Mouse (Mus musculus) heart, postnatal 36 days (tissue): ENCODE results near the gene 1700021F07Rik. TPM values are rescaled to one million over a fixed set of nuclear protein-coding genes. Genes with fewer than 3 reads are reported as not detected.
A peak's percentile ranks its signal among the peaks of the same experiment; 100 is the strongest.

Experiments used
- DNase-seq, 2 experiments: peaks; one replicate each; pipeline ENCODE4 v3.0.0; 2021 to 2022
- intact Hi-C: fragments of 180-260 bp; cut with DNase I; formaldehyde crosslinking; loops from one replicate; pipeline ENCODE4 v1.15.1; 2025
- total RNA-seq, 2 experiments: library from RNA; stranded (reverse); gene quantifications; 2 replicates each; pipeline ENCODE4 v1.2.3; 2021

The 1700021F07Rik gene
- not detected for total RNA-seq

DNA sequence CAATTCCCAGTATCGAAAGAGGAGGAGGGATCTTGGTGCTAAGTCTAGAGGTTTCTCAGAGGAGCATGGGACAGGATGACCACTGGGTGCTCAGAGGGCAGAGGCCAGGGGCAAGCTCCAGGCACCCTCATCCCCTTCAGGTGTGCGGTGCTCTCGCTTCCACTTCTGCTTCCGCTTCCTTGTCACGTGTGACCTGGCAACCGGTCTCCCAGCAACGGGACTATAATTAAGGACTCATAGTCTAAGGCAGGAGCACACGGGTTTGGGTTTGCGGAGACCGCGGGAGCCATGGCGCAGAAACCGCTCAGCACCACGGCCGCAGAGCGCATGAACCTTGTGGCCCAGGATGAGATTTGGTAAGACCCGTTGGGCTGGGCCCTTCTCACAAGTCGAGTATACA lies at the start of gene 1700021F07Rik:
Gene 1700021F07Rik, plus strand, starts transcription at position 211 of the 400 bp plus-strand sequence.
- no peak for DNase-seq
- intact Hi-C loops: no loop called here

DNA sequence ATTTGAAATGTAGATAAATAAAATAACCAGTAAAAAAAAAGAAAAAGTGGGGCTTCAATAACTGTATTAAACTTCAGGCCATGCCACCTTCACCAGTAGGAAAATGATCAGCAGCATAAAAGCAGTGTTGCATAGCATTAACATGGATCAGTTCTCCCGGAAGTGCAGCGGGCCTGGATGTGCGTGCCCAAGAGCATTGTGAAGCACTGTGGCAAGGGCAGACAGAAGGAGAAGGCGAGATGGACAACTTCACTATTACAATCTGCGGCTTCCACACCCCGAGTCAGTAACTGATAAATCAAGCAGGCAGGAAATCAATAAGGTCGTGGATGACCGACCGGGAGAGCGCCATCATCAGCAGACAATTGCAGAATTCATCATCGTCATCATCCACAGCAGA lies 49.2 kb upstream of the 1700021F07Rik start:
- no peak for DNase-seq
- intact Hi-C loops: no loop called here

DNA sequence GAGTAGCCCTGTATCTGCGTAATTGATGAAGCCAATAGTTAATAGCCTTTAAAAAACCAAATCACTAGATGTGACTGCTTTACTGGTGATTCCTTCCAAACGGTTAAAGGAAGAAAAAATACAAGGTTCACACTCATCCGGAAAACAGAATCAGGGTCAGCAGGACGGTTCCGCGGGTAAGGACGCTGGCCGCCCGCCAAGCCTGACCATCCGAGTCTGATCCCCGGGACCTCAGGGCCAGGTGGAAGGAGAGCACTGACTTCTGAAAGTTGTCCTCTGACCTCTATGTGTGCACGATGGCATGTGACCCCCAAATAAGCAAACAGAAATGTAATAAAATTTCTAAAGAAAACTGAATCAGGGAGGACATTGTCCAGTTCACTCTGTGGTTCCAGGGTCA lies 43.3 kb upstream of the 1700021F07Rik start:
- intact Hi-C loops: no loop called here

DNA sequence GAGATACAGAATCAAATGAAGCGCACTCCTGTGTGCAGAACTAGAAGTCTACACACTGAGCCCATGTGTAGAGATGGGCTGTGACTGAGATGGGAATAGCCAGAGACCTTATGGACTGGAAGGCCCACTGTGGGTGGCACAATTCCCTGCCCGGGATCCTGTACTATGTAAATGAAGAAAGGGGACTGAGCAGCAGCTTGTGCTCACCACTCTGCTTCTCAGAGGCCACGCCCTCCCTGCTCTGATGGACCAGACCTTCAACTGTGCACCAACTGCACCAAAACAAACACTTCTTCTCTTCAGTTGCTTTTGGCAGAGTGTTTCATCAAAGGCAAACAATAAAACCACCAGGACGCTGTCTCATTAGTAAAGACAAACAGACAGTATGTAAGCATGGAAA lies 37.9 kb upstream of the 1700021F07Rik start:
- no peak for DNase-seq
- intact Hi-C loops: no loop called here

More for the DNA sequence above, 43.3 kb upstream of the 1700021F07Rik start:
- DNase-seq: no peak

DNA sequence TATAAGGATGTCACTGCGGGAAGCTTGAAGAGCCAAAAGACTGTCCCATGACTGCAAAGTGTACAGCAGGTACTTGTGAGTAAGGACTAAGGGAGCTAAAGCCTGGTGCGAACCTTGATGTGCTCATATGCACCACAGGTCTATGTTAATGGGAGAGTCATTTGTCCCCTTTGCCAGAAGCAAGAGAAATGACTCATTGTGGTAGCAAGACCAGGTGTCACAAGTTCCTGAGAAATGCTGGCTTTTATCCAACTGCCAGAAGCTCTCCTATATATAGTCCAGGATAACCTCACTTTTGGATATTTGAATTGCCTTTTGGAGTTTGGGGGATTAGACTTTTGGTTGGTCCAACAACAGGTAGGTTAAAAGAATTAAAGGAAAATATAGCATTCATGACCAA lies 22.8 kb upstream of the 1700021F07Rik start:
- intact Hi-C loops: no loop called here

DNA sequence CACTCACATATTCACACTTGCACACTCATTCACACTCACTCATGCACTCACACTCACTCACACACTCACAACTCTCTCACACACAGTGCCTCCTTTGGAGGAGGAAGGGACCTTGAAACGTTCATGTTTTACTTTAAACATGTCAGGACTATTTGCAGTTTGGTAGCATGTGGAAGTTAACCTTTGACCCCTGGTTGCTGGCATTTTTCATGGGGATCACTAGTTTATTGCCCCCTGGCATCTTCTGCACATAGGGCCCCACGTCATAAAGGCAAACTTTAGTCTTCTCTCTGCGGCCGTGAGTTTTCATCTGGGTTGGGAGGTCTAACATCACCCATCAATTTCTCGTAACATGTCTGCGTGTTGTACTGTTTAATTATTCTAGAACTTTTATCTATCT lies 8.4 kb upstream of the 1700021F07Rik start:
- intact Hi-C loops: no loop called here
- DNase-seq: no peak

More for the DNA sequence above, 22.8 kb upstream of the 1700021F07Rik start:
- no peak for DNase-seq

DNA sequence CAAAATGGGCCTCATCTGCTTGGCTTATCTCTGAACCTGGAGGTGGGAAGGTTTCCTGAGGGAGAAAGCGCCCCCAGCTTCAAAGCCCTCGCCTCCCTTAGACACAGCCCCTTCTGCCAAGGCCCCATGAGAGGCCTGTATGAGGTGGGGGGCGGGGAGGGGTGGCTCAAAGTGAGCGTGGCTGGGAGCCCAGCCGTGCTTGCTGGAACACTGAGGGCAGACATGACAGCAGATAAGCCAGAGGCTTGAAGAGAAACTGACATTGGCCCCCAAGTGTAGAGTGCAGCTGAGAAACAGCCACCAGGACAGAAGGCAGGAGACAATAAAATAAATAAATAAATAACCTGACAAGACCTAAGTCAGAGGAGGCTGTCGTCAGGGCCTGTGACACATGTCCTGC lies 7.2 kb upstream of the 1700021F07Rik start:
- no peak for DNase-seq
- intact Hi-C loops: no loop called here

DNA sequence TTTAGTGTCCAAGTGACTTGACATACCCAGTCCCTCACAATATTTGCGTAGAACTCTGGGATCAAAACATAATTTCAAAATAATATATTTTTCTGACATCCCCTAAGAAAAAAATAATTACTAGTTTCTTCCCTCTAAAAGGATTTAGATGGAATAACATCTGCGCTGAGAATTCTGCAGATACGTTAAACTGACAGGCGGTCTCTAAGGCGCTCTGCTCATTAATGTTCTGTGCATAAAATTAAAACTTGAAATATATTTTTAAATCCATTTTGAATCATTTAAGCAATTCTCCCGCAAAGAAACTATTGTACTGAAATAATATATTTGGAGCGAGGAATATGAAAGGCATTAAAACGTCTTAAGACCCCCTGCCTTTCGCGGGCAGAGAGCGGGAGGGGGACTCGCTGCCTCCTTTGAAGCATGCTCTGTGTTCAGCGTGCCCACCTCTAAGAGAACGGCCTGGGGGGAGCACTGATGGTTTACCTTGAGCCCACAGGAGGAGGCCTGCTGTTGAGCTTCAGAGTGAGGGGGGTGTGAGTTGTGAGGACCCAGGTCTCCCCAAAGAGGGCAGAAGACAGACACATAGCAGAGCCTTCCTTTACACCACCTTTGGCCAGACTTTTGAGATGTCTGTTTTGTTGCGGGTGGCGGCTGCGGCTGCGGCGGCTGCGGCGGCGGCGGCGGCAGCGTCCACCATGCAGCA lies 6.1 kb upstream of the 1700021F07Rik start:
- intact Hi-C loops: no loop called here
- DNase-seq: no peak

DNA sequence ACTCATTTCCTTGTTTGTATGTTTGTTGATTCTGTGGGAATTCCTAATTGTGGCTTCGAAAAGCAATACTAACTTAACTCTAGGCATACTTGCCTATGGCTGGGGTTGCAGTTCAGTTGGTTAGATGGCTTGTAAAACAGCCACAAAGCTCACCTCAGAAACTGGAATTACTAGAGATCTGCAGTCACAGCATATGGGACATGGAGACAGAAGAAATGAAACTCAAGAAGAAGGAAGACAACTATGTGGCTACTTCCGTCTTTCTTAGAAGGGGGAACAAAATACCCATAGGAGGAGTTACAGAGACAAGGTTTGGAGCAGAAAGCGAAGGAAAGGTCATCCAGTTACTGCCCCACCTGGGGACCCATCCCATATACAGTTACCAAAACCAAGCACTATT lies 6.1 kb downstream of the 1700021F07Rik start:
- DNase-seq: no peak
- intact Hi-C loops: no loop called here

DNA sequence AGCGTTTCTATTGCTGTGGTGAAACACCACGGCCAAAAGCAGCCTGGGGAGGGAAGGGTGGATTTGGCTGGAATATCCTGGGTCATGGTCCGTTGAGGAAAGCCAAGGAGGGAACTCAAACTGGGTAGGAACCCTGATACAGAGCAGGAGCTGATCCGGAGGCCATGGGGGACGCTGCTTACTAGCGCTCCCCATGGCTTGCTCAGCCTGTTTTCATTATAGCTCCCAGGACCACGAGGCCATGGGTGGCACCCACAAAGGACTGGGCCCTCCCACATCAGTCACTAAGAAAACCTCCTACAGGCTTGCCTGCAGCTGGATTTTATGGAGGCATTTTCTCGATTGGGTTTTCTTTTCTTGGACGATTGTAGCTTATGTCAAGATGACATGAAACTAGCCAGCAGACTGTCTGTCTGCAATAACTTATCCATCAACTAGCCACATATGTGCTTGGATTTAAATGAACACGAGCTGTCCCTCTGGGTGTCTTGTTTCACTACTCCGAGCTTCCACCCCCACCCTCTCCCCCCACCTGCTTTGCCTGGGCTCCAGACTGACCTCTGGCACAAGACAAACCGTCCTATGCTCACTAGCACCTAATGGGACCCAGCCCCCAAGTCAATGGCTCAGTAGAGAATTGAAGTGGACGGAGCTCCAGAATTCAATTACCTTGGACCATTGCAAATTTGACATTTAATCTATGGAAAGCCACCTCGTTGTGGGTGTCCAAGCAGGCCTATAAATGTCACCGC lies 10.5 kb downstream of the 1700021F07Rik start:
- intact Hi-C loops: no loop called here
- DNase-seq: no peak

DNA sequence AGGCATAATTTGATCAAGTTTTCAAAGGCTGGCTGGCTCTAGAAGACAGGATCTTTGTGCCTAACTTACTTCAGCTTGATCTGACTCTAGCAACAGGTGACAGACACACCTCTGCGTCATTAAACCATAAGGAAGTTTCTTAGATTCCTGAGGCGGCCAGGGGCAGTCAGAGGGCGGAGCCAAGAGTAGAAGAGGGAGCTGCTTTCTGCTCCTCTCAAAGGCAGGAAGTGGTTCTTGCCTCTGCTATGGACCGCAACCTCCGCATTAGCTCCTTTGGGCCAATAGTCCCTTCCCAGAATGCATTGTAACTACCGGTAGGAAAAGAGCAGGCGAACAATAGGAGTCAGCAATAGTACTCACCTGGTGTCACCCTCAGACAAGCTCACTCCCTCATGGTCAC lies 12.2 kb downstream of the 1700021F07Rik start:
- no peak for DNase-seq
- intact Hi-C loops: no loop called here

DNA sequence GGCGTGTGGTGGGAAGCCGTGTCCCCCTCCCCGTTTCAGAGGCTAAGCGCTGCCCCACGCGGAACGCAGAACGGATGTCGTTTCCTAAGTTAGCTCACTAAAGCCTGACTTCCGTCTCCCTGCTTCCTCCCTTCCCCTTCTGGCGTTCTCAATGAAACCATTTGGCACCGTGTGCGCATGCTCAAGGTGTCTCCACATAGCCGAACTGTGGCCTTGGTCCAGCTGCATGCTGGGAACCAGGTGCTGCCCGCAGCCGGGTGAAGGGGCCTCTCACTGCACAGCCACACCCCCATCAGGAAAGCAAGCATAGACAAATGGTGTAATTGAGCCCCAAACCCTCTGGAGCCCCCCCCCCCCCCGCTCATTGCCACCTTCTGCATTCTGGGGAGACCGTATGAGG lies 13.0 kb downstream of the 1700021F07Rik start:
- no peak for DNase-seq

DNA sequence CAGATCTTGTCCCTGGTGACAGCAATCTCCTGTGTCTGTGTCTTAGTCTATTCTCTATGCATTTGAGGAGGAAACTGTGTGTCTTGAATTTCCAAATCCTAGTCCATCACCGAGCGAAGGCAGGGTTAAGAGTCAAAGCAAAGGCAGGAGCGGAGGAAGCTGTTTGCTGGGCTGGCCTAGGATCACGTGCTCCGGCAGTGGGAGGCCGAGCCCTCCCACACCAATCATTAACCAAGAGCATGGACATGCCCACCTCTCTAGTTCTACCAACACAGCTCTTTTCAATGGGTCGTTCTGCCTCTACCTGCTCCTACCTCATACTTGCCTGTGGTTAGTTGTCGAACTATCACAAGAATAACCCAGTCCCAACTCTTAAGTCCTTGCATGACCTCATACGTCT lies 13.5 kb downstream of the 1700021F07Rik start:
- no peak for DNase-seq
- intact Hi-C loops: no loop called here

More for the DNA sequence above, 13.0 kb downstream of the 1700021F07Rik start:
- intact Hi-C loops: no loop called here

DNA sequence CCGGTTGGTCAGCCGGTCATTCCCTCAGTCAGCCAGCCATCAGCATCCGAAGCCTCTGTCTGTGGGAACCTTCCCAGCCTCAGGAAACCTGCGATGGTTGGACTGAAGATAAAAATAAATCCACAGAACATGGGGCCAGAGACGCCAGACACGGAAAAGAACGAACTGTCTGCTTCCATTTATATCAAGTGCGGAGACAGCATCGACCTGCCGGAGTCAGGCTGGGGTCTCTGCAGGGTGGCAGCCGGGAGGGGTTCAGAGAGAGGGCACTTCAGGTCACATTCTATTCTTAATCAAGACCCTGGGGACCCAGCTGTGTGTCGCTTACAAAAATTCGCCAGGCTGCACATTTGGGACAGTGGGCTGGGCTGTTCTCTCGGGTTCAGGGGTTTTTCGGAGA lies 17.4 kb downstream of the 1700021F07Rik start:
- intact Hi-C loops: no loop called here
- no peak for DNase-seq

DNA sequence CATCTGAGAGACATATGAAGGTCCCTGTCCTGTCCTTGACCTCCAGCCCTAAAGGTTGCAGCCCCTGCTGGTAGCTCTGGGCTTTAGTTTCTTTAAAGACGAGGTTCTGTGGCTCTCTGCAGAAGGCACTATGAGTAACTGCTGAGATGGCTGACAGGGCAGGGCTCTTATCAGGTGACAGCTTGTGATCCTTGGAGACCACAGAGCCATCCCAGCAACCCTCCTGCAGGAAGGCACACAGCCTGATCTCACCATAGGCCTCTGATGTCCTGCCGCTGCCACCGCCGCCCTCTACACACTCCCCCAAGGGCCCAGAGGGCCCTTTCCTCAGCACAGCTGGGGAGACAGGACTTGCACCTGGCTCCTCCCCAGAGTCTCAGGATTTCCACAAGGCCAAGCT lies 19.4 kb downstream of the 1700021F07Rik start:
- no peak for DNase-seq
- intact Hi-C loops: no loop called here

DNA sequence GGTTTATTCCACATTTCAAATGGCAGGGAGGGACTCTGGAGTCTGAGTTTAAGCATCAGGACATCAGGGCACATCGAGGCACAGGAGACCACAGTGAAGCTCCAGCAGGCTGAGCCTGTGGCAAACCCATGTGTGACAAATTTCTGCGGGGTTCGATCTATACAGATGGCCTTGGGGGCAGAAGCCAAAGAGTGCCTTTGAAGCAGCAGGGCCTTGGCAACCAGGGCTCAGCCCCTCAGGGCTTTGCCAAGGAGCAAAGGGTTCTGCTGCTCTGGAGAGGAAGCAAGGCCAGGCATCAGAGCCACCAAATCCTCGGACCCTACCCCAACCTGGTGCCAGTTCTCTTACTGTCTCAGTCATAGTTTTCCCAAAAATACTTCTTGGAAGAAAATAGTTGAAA lies 20.3 kb downstream of the 1700021F07Rik start:
- intact Hi-C loops: no loop called here
- DNase-seq: no peak

DNA sequence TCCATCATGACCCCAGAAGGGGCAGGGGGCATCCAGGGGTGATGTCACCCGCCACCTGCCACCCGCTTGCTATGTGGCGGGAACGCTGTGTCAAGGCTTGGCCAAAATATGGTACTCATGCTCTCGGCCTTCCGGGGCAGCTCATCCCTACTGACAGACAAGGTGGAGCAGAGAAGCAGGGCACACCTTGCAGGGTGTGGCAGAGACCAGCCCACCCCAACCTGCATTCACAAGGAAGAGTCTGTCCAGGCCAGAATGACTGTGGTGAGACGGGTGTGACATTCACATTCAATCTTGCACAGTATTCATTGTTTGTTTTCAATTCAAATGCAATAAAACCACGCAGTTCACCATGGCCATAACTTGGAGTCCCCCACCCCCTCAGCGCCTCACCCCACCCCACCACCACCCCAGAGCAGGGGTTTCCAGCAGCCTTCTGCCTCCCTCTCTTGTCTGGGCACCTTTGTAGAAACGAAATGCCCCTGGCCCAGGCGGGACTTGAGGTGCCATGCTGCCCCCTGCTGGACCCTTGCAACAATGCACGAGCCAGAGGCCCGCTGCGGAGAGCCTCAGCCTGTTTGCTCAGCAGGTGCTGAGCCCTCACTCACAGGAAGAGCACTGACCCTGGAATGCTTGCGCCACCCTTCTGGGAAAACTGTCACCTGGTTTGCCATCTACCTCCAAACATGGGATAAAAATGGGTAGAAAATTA lies 23.8 kb downstream of the 1700021F07Rik start:
- DNase-seq: peak; percentile 82 to 88
- intact Hi-C loops: loop anchor here (1.0 to 5.0 kb wide), 4 partner anchors 89 to 439 kb away; no protein-coding TSS in a partner anchor

DNA sequence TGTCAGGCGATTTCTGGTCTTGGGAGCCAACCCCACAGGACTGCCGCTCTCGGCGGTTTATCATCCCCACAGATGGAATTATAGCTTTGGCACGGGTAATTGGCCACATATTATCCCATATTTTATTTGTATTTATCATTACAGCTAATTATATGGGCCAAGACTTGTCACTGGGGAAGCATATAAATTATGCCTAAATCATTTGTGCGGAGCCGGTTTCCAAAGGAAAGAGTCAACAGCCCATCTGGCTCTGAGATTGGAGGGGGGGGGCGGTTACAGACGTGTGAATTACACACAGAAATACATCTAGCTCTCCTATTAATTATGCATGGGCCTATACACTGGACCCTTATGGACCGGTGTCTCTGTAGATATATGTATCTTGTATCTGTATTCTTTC lies 26.9 kb downstream of the 1700021F07Rik start:
- intact Hi-C loops: loop anchor here (5.0 kb wide), 1 partner anchor 442 kb away; no protein-coding TSS in a partner anchor

DNA sequence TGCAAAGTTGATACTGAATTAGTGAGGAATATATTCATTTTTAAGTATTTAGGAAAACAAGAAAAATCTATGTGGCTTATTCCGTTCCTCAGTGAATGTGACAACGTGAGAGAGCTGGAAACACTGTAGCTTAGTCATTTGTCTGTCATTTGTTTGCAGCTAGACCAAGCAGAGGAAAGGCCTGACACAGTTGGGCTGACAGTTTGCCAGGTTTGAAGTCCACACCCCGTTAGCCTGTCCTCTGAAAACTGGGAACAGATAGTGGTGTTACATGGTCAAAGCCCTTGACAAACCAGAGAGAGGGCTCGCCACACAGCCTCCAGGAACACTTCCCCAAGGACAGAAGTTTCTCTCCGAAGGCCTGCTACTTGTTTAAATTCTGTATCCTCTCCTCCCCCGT lies 28.3 kb downstream of the 1700021F07Rik start:
- peak in 1 of 2 experiments; percentile 31 for DNase-seq
- intact Hi-C loops: no loop called here

More for the DNA sequence above, 26.9 kb downstream of the 1700021F07Rik start:
- no peak for DNase-seq

DNA sequence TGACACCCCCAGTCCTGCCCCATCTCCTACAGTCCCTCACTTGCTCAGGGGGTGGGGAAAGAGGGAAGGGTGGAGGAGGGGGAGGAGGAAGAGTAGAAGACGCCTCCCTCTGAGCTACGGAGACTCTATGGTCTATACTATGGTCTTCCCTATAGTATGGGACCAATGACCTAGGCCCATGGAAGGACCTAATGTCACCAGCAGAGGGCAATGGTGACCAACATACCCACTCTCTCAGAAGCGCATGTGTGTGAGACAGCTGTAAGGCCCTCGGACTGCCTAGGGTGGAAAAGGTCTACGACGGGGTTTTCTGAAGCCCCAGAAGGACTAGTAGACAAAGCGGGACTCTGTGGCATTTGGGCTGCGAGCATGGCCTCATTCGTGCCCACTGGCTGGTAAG lies 31.5 kb downstream of the 1700021F07Rik start:
- DNase-seq: no peak
- intact Hi-C loops: no loop called here

DNA sequence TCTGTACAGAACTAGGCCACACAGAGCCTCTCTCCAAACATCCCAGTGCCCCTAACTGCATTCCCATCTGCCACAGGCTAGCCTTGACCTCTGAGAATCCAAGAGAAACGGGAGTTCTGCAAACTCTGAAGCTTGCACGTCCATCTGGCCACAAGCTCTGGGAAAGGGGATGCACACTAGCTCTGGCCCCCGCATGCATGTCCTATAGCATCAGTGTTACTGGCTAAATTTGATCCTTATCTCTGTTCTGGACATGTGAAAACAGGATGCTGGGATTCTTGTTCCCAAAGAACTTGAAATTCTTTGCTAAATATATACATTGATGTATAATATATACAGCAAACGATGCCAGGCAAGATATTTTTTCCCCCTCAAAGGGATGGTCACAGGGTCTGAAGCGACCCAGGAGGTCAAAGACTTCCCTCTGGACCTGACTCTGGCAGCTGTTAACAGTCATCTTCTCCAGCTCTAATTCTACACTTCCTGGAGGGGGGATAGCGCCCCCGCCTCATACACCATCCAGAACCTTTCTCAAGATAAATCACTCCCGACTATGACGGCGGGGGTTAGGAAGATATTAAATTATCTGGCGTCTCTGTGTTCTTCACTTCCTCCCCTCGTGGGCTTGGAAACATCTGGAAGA lies 36.5 kb downstream of the 1700021F07Rik start:
- no peak for DNase-seq
- intact Hi-C loops: no loop called here
